Mouse (Mus musculus) liver, embryonic 14.5 days (tissue): ENCODE measurements around the gene Ccdc162.

Experiments used
- CTCF ChIP-seq: IDR thresholded peaks from 2 replicates; pipeline ENCODE4 v1.5.1; 2016; ENCODE audit warnings: antibody characterized with exemption, low read depth, control low read depth
- EP300 ChIP-seq: IDR thresholded peaks from 2 replicates; pipeline ENCODE4 v1.6.1; 2016; ENCODE audit warnings: antibody characterized with exemption, low read depth

GRCm38 (mm10) chr10:41675243-41675642, 41.2 kb downstream of the Ccdc162 start:
- TF ChIP-seq CTCF: no peak
- no peak for TF ChIP-seq EP300
